Mouse (Mus musculus) ovary, postnatal 10 days (tissue): ENCODE measurements at regions not wholly inside any gene's neighbourhood (a gene's known extent, or its start where the extent isn't known, plus 50 kb on each side); places are given as distances from the start of the nearest gene placed in this dataset.
A peak's percentile ranks its signal among the peaks of the same experiment; 100 is the strongest.

Experiments
- DNase-seq: peaks from one replicate; pipeline ENCODE4 v3.0.0; 2022; ENCODE audit warnings: low spot score

- peak; percentile 18 for DNase-seq
These were observed 794.3 kb upstream of the Api5 start for GRCm38 (mm10) chr2:95232135-95232772.

GRCm38 (mm10) chr2:95231739-95232134 is 793.8 kb upstream of the Api5 start:
- DNase-seq: no peak

DNA sequence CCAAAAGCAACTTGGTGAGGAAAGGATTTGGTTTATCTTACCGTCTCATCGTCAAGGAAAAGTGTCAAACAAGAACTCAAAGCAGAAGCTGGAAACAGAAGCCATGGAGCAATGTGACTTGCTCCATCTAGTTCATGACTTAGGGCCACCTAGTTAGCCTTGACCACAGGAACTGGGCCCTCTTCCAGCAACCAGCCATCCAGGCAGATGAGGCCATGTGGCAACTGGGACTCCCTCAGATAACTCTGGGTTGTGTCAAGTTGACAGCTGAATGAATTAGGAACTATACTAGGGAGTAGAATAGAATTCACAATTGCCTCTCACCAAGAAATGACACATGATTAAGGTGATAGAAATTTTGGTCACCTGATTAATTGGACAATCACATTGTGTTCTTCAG is 791.5 kb upstream of the Api5 start:
- no peak for DNase-seq

DNA sequence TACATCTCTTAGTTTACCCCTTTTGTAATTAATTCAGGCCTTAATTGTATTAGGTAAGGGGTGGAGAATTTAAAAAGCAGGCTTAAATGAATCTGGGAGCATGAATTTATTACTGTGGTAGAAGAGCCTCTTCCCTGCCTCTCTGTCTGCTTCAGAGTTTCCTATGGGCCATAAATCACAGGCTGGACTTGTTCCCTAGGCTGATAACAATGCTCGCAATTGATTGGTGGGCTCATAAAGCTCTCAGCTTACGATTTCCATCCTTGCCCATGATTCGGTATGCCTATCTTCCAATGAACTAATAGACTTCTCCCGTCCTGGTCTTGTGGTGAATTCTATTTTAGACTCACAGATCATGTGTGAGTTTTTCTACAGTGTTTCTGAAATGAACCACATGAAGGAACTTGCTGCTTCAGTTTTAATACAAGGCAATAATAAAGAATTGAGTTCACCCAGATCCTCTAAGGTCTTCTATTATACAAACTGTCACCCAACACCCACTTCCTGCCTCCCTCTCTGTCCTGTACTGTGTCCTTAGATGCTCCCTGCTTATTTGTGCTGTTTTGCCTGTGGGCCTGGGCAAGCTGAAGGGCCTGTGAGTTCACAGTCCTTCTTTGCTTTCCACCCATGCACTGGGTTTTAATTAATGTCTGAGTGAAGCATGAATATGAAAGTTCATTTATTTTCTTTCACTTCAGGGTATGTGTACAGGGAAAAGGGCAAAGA is 772.4 kb upstream of the Api5 start:
- no peak for DNase-seq
